Mouse (Mus musculus) T-helper 2 cell (primary cell): ENCODE results near the gene Glis1.

ENCODE experiments used
- in situ Hi-C: fragments of 300-600 bp; cut with MboI, MseI; formaldehyde crosslinking; loops from one replicate; pipeline ENCODE4 v1.15.1; 2025; ENCODE audit warnings: high pct_unique_total_duplicates

Glis1 gene

GRCm38 (mm10) chr4:107622296-107622695, 187.9 kb downstream of the Glis1 start:
- in situ Hi-C loops, result no loop called here

GRCm38 (mm10) chr4:107623916-107624315, 189.5 kb downstream of the Glis1 start:
- in situ Hi-C loops, result no loop called here

GRCm38 (mm10) chr4:107624951-107625350, 190.6 kb downstream of the Glis1 start:
- in situ Hi-C loops, result no loop called here

- in situ Hi-C loops, result no loop called here
Measured at GRCm38 (mm10) chr4:107628226-107628625, 193.8 kb downstream of the Glis1 start.

GRCm38 (mm10) chr4:107628921-107629411, 194.6 kb downstream of the Glis1 start:
- in situ Hi-C loops, result no loop called here

- in situ Hi-C loops, result no loop called here
Measured at GRCm38 (mm10) chr4:107634631-107635030, 200.2 kb downstream of the Glis1 start.

- in situ Hi-C loops, result no loop called here
Measured at GRCm38 (mm10) chr4:107636099-107636498, 201.7 kb downstream of the Glis1 start.

GRCm38 (mm10) chr4:107637670-107638069, 203.3 kb downstream of the Glis1 start:
- in situ Hi-C loops, result no loop called here

GRCm38 (mm10) chr4:107638303-107638702, 203.9 kb downstream of the Glis1 start:
- in situ Hi-C loops, result no loop called here

- in situ Hi-C loops, result no loop called here
Measured at GRCm38 (mm10) chr4:107641624-107642023, 207.2 kb downstream of the Glis1 start.

GRCm38 (mm10) chr4:107648959-107649485, 214.6 kb downstream of the Glis1 start:
- in situ Hi-C loops, result no loop called here

- in situ Hi-C loops, result loop anchor here (10.0 kb wide), 1 partner anchor 226 kb away; no protein-coding TSS in a partner anchor
Measured at GRCm38 (mm10) chr4:107651021-107651496, 216.7 kb downstream of the Glis1 start.

- in situ Hi-C loops, result loop anchor here (10.0 kb wide), 1 partner anchor 228 kb away; no protein-coding TSS in a partner anchor
Measured at GRCm38 (mm10) chr4:107652598-107653279, 218.3 kb downstream of the Glis1 start.

GRCm38 (mm10) chr4:107653280-107653643, 218.9 kb downstream of the Glis1 start:
- in situ Hi-C loops, result loop anchor here (10.0 kb wide), 1 partner anchor 228 kb away; no protein-coding TSS in a partner anchor

GRCm38 (mm10) chr4:107660649-107661048, 226.3 kb downstream of the Glis1 start:
- in situ Hi-C loops, result no loop called here

- in situ Hi-C loops, result no loop called here
Measured at GRCm38 (mm10) chr4:107668514-107668913, 234.1 kb downstream of the Glis1 start.

- in situ Hi-C loops, result no loop called here
Measured at GRCm38 (mm10) chr4:107670731-107671130, 236.3 kb downstream of the Glis1 start.

GRCm38 (mm10) chr4:107673638-107674321, 239.4 kb downstream of the Glis1 start:
- in situ Hi-C loops, result no loop called here

GRCm38 (mm10) chr4:107674322-107674644, 239.9 kb downstream of the Glis1 start:
- in situ Hi-C loops, result no loop called here

GRCm38 (mm10) chr4:107675645-107676044, 241.3 kb downstream of the Glis1 start:
- in situ Hi-C loops, result no loop called here

GRCm38 (mm10) chr4:107680311-107681098, 246.1 kb downstream of the Glis1 start:
- in situ Hi-C loops, result no loop called here
